Mouse (Mus musculus) kidney, embryonic 15.5 days (tissue): Measurements from ENCODE around the gene Cenpo. TPM values are rescaled to one million over a fixed set of nuclear protein-coding genes. Genes with fewer than 3 reads are reported as not detected.
"Not testable (repeated sequence)": the region's sequence is repeated elsewhere in the genome, so short reads cannot be mapped to it uniquely, and the experiment has no call there.

Source experiments
- ATAC-seq: fragments of 200-750 bp; cut with Nextera tagmentation; replicated peaks from 2 replicates; pipeline ENCODE4 v1.8.0; 2017; ENCODE audit warnings: moderate TSS enrichment; ENCODE audit not compliant: low FRiP score
- H3K27ac ChIP-seq: fragments of 300-500 bp; sonication (generic); 2 replicates; pipeline ENCODE4 v1.5.1; 2015; ENCODE audit warnings: mild to moderate bottlenecking, inconsistent platforms
- H3K27me3 ChIP-seq: fragments of 300-500 bp; sonication (generic); 2 replicates; pipeline ENCODE4 v1.6.1; 2015; ENCODE audit warnings: inconsistent platforms
- H3K36me3 ChIP-seq: fragments of 300-500 bp; sonication (generic); 2 replicates; pipeline ENCODE4 v1.6.1; 2015; ENCODE audit warnings: inconsistent platforms
- H3K4me1 ChIP-seq: fragments of 300-500 bp; sonication (generic); 2 replicates; pipeline ENCODE4 v1.6.1; 2015; ENCODE audit warnings: inconsistent platforms
- H3K4me2 ChIP-seq: fragments of 300-500 bp; sonication (generic); 2 replicates; pipeline ENCODE4 v1.6.1; 2015; ENCODE audit warnings: moderate library complexity, mild to moderate bottlenecking, inconsistent platforms
- H3K4me3 ChIP-seq: fragments of 300-500 bp; sonication (generic); replicated peaks from 2 replicates; pipeline ENCODE4 v1.5.1; 2015; ENCODE audit warnings: mild to moderate bottlenecking, inconsistent platforms
- H3K9ac ChIP-seq: fragments of 300-500 bp; sonication (generic); 2 replicates; pipeline ENCODE4 v1.6.1; 2015; ENCODE audit warnings: mild to moderate bottlenecking, inconsistent platforms
- H3K9me3 ChIP-seq: fragments of 300-500 bp; sonication (generic); replicated peaks from 2 replicates; pipeline ENCODE4 v1.6.1; 2016; ENCODE audit warnings: inconsistent platforms
- WGBS: fragments of 180-500 bp; shearing (Covaris S2); methylation state at CpG from one replicate; pipeline ENCODE4 v1.1.7; 2015; ENCODE audit warnings: mixed read lengths; 5-methylcytosine and 5-hydroxymethylcytosine counted together
- polyA plus RNA-seq: library from polyadenylated mRNA; unstranded; fragments of >200 nt; fragmentation: Nextera tagmentation; extraction: Ambion mirVana; gene quantifications from 2 replicates; pipeline ENCODE4 v1.2.1, GENCODE M21; 2015

Gene Cenpo
- polyA plus RNA-seq: 13.1 and 14.8 TPM in 2 replicates

GRCm38 (mm10) chr12:4233572-4234508 is at the start of gene Cenpo, which contains the start of gene Ptrhd1:
Gene Cenpo (minus strand): TSS chr12:4234294.
Gene Ptrhd1 (plus strand): TSS chr12:4234027.
- H3K27me3 ChIP-seq: no peaks in the 10 kb centered on the region
- peaks cover 38% of the 10 kb centered on the region for H3K36me3 ChIP-seq
- ATAC-seq: peak; percentile 99
- WGBS: under 1% methylated on average over 50 of the region's 50 CpGs
- peak within 1 kb of the TSS; percentile 67 for H3K4me2 ChIP-seq
- peak within 1 kb of the TSS; percentile 74 for H3K9ac ChIP-seq
- H3K4me1 ChIP-seq: peaks cover 13% of the 10 kb centered on the region
- H3K4me3 ChIP-seq: peak within 1 kb of the TSS; percentile 56
- no peaks in the 10 kb centered on the region for H3K9me3 ChIP-seq
- H3K27ac ChIP-seq: peak within 1 kb of the TSS; percentile 99

- ATAC-seq: no peak
- no peak overlapping the region for H3K4me3 ChIP-seq
- no peaks in the 10 kb centered on the region for H3K4me1 ChIP-seq
- H3K27me3 ChIP-seq: no peaks in the 10 kb centered on the region
- WGBS: 95% methylated on average over 3 of the region's 3 CpGs
- no peak overlapping the region for H3K9ac ChIP-seq
- H3K9me3 ChIP-seq: no peaks in the 10 kb centered on the region
- H3K36me3 ChIP-seq: peaks cover 6% of the 10 kb centered on the region
- H3K4me2 ChIP-seq: no peak overlapping the region
- no peak overlapping the region for H3K27ac ChIP-seq
Measured at GRCm38 (mm10) chr12:4279878-4280277, 45.8 kb upstream of the Cenpo start.

DNA sequence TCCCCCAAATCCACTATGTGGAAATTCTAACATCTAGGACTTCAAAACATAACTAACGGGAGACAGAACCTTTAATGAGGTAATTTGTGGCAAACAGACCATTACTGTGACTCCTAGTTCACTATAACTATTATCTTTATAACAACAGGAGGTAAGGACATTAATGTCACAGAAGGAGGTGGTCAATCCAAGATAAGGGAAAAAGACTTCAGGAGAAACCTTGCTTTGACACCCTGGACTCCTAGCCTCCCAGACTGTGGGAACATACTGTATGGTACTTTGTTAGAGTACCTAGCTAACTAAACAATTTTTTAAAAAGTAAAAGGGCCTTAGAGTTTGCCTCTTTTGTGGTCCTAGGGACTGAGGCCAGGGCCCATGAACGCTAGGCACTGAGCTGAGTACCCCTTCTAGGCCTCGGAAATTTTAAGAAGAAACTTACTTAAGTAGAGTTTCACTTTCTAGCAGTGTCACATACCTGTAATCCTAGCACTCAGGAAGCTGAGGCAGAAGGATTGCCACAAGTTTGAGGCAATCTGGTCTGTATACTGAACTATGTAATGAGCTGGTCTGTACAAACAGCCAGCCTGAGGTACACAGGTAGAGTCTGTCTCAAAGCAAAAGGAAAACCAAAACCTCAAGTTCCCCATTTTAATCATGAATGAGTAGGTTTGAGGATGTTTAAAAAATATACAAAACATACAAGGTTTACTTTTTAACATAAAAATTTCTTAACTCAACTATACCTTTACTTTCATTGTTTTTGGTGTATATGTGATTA is 45.1 kb upstream of the Cenpo start:
- H3K9me3 ChIP-seq: no peaks in the 10 kb centered on the region
- H3K4me3 ChIP-seq: no peak overlapping the region
- H3K4me2 ChIP-seq: no peak overlapping the region
- no peak for ATAC-seq
- 90% methylated on average over 3 of the region's 3 CpGs for WGBS
- no peaks in the 10 kb centered on the region for H3K4me1 ChIP-seq
- no peaks in the 10 kb centered on the region for H3K27me3 ChIP-seq
- H3K27ac ChIP-seq: no peak overlapping the region
- peaks cover 13% of the 10 kb centered on the region for H3K36me3 ChIP-seq
- H3K9ac ChIP-seq: no peak overlapping the region

- Histone ChIP-seq H3K27me3 (no peaks in the 10 kb centered on the region), H3K9me3 (no peaks in the 10 kb centered on the region), H3K27ac (no peak overlapping the region), H3K36me3 (peaks cover 58% of the 10 kb centered on the region), H3K4me2 (no peak overlapping the region), H3K9ac (no peak overlapping the region), H3K4me3 (no peak overlapping the region), H3K4me1 (no peaks in the 10 kb centered on the region)
- 94% methylated on average over 6 of the region's 6 CpGs for WGBS
- no peak for ATAC-seq
Measured at GRCm38 (mm10) chr12:4271078-4271477, 37.0 kb upstream of the Cenpo start.

GRCm38 (mm10) chr12:4267765-4268164 is 33.7 kb upstream of the Cenpo start:
- H3K9ac ChIP-seq: no peak overlapping the region
- no peaks in the 10 kb centered on the region for H3K4me1 ChIP-seq
- no peak overlapping the region for H3K27ac ChIP-seq
- no peak overlapping the region for H3K4me2 ChIP-seq
- H3K4me3 ChIP-seq: no peak overlapping the region
- no peaks in the 10 kb centered on the region for H3K27me3 ChIP-seq
- H3K36me3 ChIP-seq: peaks cover 42% of the 10 kb centered on the region
- no peak for ATAC-seq
- 96% methylated on average over 4 of the region's 4 CpGs for WGBS
- H3K9me3 ChIP-seq: no peaks in the 10 kb centered on the region

DNA sequence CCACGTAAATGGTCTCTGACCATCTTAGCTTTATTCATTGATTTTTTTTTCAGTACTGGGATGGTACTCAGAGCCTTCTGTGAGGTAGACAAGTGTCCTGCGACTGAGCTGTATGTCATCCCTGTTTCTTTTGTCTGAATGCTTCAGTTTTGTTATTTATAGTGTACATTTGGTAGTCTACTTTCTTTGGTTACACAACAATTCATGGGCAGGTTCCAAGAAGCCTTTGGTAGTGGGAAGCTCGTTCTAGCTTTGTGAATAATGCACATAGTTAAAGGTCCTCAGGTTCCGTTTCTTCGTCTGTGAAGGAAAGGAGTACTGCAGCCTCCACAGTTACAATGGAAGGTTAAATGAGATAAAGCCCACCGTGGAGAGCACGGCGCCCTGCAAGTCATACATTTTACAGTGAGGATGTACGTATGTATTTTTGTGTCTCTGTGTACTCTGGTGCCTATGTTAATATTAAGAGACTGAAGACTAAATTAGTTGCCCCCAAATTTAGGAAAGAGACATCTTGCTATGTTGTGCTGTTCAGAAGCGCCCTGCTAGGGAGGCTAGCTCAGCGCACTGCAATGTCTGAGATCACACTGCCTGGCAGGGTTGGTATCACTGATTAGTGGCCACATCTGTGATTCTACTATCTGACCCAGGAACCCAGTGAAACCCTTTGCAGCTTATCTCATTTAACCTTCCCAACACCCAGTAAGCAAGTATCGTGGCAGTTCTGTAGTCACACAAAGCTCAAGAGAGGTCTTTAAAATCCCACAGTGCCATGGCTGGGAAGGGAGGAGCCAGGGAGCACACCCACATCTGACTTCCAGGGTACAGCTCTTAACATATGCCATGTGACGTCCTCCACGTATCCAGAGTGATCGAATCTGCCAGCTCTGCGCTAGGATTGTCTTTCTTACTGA is 18.9 kb upstream of the Cenpo start:
- Histone ChIP-seq H3K4me2 (no peak overlapping the region), H3K36me3 (peaks cover 20% of the 10 kb centered on the region), H3K9ac (no peak overlapping the region), H3K4me1 (no peaks in the 10 kb centered on the region), H3K9me3 (no peaks in the 10 kb centered on the region), H3K27me3 (no peaks in the 10 kb centered on the region), H3K4me3 (no peak overlapping the region), H3K27ac (no peak overlapping the region)
- 92% methylated on average over 16 of the region's 16 CpGs for WGBS
- ATAC-seq: no peak

GRCm38 (mm10) chr12:4249786-4250185 is 15.7 kb upstream of the Cenpo start:
- H3K9me3 ChIP-seq: no peaks in the 10 kb centered on the region
- H3K4me2 ChIP-seq: no peak overlapping the region
- 92% methylated on average over 6 of the region's 6 CpGs for WGBS
- no peak overlapping the region for H3K9ac ChIP-seq
- no peak for ATAC-seq
- H3K4me1 ChIP-seq: no peaks in the 10 kb centered on the region
- H3K27me3 ChIP-seq: no peaks in the 10 kb centered on the region
- H3K4me3 ChIP-seq: no peak overlapping the region
- no peak overlapping the region for H3K27ac ChIP-seq
- peaks cover 20% of the 10 kb centered on the region for H3K36me3 ChIP-seq

DNA sequence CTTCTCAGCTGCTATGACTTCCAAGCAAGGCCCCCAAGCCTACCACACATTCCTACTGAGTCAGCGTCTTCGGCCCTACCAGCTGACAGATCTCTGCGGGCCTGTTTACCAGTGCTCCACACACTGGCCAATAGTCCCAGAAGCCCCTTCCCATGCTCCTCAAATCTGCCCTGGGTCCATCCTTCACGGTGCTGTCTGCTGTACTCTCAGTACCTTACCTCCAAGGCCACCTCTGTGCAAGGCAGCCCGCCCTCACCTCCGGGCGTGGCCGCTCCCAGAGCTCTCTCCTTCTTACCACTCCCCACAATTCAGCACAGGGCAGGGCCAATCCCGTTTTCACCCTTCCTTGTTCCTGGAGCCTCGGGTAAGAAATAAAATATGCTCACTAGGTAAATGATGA is 11.6 kb upstream of the Cenpo start:
- Histone ChIP-seq H3K4me3 (no peak overlapping the region), H3K4me1 (no peaks in the 10 kb centered on the region), H3K9me3 (no peaks in the 10 kb centered on the region), H3K9ac (no peak overlapping the region), H3K27me3 (no peaks in the 10 kb centered on the region), H3K27ac (no peak overlapping the region), H3K4me2 (no peak overlapping the region), H3K36me3 (peaks cover 9% of the 10 kb centered on the region; the same call in 1 of the 2 replicates)
- ATAC-seq: no peak
- 85% methylated on average over 10 of the region's 10 CpGs for WGBS

DNA sequence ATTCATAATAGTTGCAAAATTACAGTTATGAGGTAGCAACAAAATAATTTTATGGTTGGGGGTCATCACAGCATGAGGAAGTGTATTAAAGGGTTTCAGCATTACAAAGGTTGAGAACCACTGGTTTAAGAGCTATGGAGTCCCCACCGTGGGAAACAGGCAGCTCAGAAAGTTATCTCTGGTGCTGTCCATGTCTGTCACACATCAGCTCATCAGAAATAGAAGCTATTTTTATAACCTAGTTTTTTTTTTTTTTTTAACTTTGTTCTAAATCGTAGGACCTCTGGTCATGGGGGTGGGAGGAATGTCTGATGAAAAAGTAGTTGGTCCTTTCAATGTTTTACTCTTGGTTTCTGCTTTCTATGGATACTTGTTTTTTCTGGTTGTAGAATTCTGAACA is 9.7 kb upstream of the Cenpo start:
- H3K27me3 ChIP-seq: no peaks in the 10 kb centered on the region
- H3K4me2 ChIP-seq: no peak overlapping the region
- peaks cover 12% of the 10 kb centered on the region; the same call in 1 of the 2 replicates for H3K36me3 ChIP-seq
- H3K4me1 ChIP-seq: peaks cover 3% of the 10 kb centered on the region; the same call in 1 of the 2 replicates
- H3K9me3 ChIP-seq: no peaks in the 10 kb centered on the region
- 77% methylated on average over 2 of the region's 2 CpGs for WGBS
- no peak overlapping the region for H3K4me3 ChIP-seq
- H3K27ac ChIP-seq: no peak overlapping the region
- H3K9ac ChIP-seq: no peak overlapping the region
- ATAC-seq: no peak

- 56% methylated on average over 8 of the region's 8 CpGs for WGBS
- not testable (repeated sequence) for H3K4me2 ChIP-seq, H3K27ac ChIP-seq, H3K4me3 ChIP-seq, ATAC-seq, H3K9me3 ChIP-seq, H3K27me3 ChIP-seq, H3K4me1 ChIP-seq, H3K9ac ChIP-seq
- peaks cover 22% of the 10 kb centered on the region for H3K36me3 ChIP-seq
Measured at GRCm38 (mm10) chr12:4240281-4240680, 6.2 kb upstream of the Cenpo start.

DNA sequence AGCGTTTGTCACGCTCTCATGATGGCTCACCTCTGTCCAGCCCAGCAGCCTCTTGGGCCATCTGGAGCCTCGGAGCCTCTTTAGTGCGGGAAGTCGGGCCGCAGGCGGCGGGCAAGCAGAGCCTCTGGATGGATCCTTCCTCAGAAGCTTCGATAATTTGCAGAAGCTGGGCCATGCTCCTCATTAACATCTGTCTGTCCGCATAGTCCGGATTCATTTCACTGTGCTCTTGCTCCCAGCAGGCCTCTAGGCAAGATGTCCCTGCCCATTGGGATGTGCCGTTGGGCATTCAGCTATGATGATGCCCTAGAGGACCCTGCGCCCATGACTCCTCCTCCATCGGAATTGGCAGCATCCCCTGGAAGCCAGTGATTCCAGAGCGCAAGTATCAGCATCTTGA is 3.4 kb upstream of the Cenpo start:
- peaks cover 22% of the 10 kb centered on the region for H3K36me3 ChIP-seq
- no peak overlapping the region for H3K9ac ChIP-seq
- 94% methylated on average over 15 of the region's 15 CpGs for WGBS
- H3K27ac ChIP-seq: no peak overlapping the region
- no peak overlapping the region for H3K4me3 ChIP-seq
- no peak overlapping the region for H3K4me2 ChIP-seq
- H3K9me3 ChIP-seq: no peaks in the 10 kb centered on the region
- H3K4me1 ChIP-seq: peaks cover 12% of the 10 kb centered on the region
- no peaks in the 10 kb centered on the region for H3K27me3 ChIP-seq
- ATAC-seq: no peak
